Mouse (Mus musculus) ES-E14 (cell line): ENCODE data around the gene Xrcc6. TPM values are rescaled to one million over a fixed set of nuclear protein-coding genes. Genes with fewer than 3 reads are reported as not detected.
A peak's percentile ranks its signal among the peaks of the same experiment; 100 is the strongest.

ENCODE experiments used
- DNase-seq: peaks from one replicate; pipeline ENCODE4 v3.0.0-alpha.2; 2013; ENCODE audit warnings: low read depth, low spot score
- H3K27ac ChIP-seq: 2 replicates; pipeline ENCODE4 v1.5.1; 2012; ENCODE audit warnings: low read depth, mild to moderate bottlenecking, low read length, moderate library complexity, mixed read lengths; ENCODE audit not compliant: poor library complexity, insufficient read depth, severe bottlenecking
- H3K36me3 ChIP-seq: 2 replicates; pipeline ENCODE4 v1.6.1; 2012; ENCODE audit warnings: mild to moderate bottlenecking, low read length, moderate library complexity, mixed read lengths; ENCODE audit not compliant: control insufficient read depth, poor library complexity, insufficient read depth, severe bottlenecking
- H3K4me1 ChIP-seq, 2 experiments: fragments of 150-350 bp in 1 of 2; sonication (generic) in 1 of 2; 2 replicates each; pipeline ENCODE4 v1.6.1; 2012; ENCODE audit warnings: low read length in 2 of 2, mild to moderate bottlenecking in 1 of 2, mixed read lengths in 1 of 2; ENCODE audit not compliant: control insufficient read depth in 2 of 2, insufficient read depth in 2 of 2, poor library complexity in 1 of 2
- H3K4me3 ChIP-seq, 2 experiments: fragments of 150-350 bp in 1 of 2; sonication (generic) in 1 of 2; 2 replicates each; pipeline ENCODE4 v1.5.1; 2012; ENCODE audit warnings: low read length in 2 of 2, low read depth in 1 of 2, mild to moderate bottlenecking in 1 of 2, mixed read lengths in 1 of 2; ENCODE audit not compliant: insufficient read depth in 1 of 2, poor library complexity in 1 of 2, severe bottlenecking in 1 of 2
- H3K9ac ChIP-seq: 2 replicates; pipeline ENCODE4 v1.6.1; 2012; ENCODE audit warnings: low read depth, mild to moderate bottlenecking, low read length, mixed read lengths; ENCODE audit not compliant: poor library complexity, insufficient read depth, severe bottlenecking
- H3K9me3 ChIP-seq: fragments of 150-350 bp; sonication (generic); 2 replicates; pipeline ENCODE4 v1.6.1; 2012; ENCODE audit warnings: low read depth, mild to moderate bottlenecking, low read length; ENCODE audit not compliant: control insufficient read depth, insufficient read depth
- CHD2 ChIP-seq: IDR thresholded peaks from 2 replicates; pipeline ENCODE4 v1.6.1; 2014; ENCODE audit warnings: mild to moderate bottlenecking, low read depth, low read length, inconsistent platforms
- HCFC1 ChIP-seq: IDR thresholded peaks from 2 replicates; pipeline ENCODE4 v1.6.1; 2012; ENCODE audit warnings: low read length, inconsistent platforms, borderline replicate concordance; ENCODE audit not compliant: insufficient read depth
- MAFK ChIP-seq: IDR thresholded peaks from 2 replicates; pipeline ENCODE4 v1.6.1; 2014; ENCODE audit warnings: mild to moderate bottlenecking, low read depth, low read length, inconsistent platforms; ENCODE audit not compliant: insufficient read depth
- ZC3H11A ChIP-seq: IDR thresholded peaks from 2 replicates; pipeline ENCODE4 v1.6.1; 2012; ENCODE audit warnings: low read depth, mild to moderate bottlenecking, inconsistent platforms, low read length, borderline replicate concordance
- ZNF384 ChIP-seq: IDR thresholded peaks from 2 replicates; pipeline ENCODE4 v1.6.1; 2012; ENCODE audit warnings: low read depth, low read length, inconsistent platforms
- in situ Hi-C, 2 experiments: fragments of 600-800 bp; cut with MboI; formaldehyde crosslinking; loops; one replicate each; pipeline ENCODE4 v1.15.1; 2025; ENCODE audit warnings: low sequenced_read_pairs in 2 of 2, inconsistent platforms in 1 of 2; ENCODE audit not compliant: unreplicated experiment in 2 of 2
- total RNA-seq: library from RNA; depleted of rRNA; stranded (reverse); fragments of 300-350 nt; gene quantifications from 2 replicates; pipeline ENCODE4 v1.2.3, GENCODE M21; 2012; rRNA removed

Xrcc6 gene
- 69.1 and 84.6 TPM in 2 replicates for total RNA-seq

DNA sequence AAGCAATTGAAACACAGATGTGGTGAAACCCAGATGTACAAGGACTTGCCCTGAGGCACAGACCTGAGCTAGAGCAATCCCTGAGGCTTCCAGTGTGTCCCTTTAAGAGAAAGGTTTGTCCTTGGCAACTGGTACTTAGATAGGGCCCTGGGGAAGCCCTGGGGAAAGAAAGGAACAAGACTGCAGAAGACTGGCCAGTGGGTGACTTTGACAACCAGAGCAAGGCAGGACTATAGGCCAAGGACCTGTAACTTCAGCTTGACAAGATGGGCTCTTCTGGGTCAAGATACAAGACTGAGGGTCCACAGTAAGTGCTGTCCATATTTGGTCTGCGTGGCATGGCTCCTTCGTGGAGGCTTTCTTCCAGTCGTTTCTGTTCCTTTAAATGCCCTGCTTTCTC lies at the start of gene Xrcc6:
Gene Xrcc6, plus strand, starts transcription at position 190 of the 400 bp plus-strand sequence.
- in situ Hi-C loops = loop anchor here in 1 of 2 experiments (5.0 kb wide), 1 partner anchor 35 kb away; no protein-coding TSS in a partner anchor

DNA sequence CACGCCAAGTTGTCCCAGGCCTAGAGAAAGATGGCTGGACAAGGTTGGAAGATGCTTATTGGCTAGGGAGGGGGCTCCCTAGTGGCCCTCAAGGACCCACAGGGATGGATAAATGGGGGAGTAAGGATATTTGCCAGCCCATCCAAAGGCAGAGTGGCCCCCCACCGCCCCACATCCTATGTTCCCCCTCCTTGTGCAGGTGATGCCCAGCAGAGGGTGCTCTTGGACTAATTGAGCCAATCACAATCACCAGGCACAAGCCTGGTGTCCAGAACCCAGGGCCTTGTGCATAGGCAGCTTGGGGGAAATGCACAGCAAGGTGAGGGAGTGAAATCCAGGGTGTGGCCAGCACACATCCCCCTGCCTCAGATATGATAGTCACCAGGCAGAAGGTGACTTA lies 49.4 kb upstream of the Xrcc6 start:
- no peak for DNase-seq
- Histone ChIP-seq H3K4me3 (no peak overlapping the region), H3K9ac (no peak overlapping the region), H3K27ac (no peak overlapping the region), H3K36me3 (no peaks in the 10 kb centered on the region), H3K4me1 (peaks cover 0 to 10% of the 10 kb centered on the region in 2 experiments; a peak in 1 of 4 replicates), H3K9me3 (no peaks in the 10 kb centered on the region)
- TF ChIP-seq ZC3H11A (peak; percentile 55; the same call in 1 of the 2 replicates), MAFK (no peak), ZNF384 (no peak), HCFC1 (no peak), CHD2 (no peak)
- in situ Hi-C loops = no loop called here

More for the DNA sequence above, at the start of gene Xrcc6:
- no peaks in the 10 kb centered on the region for H3K9me3 ChIP-seq
- no peak within 1 kb of the TSS for H3K27ac ChIP-seq
- no peak for DNase-seq
- peaks cover 0 to 3% of the 10 kb centered on the region in 2 experiments; a peak in 1 of 4 replicates for H3K4me1 ChIP-seq
- H3K4me3 ChIP-seq = no peak within 1 kb of the TSS
- TF ChIP-seq MAFK = no peak
- TF ChIP-seq CHD2 = no peak
- no peak for TF ChIP-seq HCFC1
- no peak for TF ChIP-seq ZC3H11A
- no peak for TF ChIP-seq ZNF384
- H3K36me3 ChIP-seq = no peaks in the 10 kb centered on the region
- H3K9ac ChIP-seq = no peak within 1 kb of the TSS

DNA sequence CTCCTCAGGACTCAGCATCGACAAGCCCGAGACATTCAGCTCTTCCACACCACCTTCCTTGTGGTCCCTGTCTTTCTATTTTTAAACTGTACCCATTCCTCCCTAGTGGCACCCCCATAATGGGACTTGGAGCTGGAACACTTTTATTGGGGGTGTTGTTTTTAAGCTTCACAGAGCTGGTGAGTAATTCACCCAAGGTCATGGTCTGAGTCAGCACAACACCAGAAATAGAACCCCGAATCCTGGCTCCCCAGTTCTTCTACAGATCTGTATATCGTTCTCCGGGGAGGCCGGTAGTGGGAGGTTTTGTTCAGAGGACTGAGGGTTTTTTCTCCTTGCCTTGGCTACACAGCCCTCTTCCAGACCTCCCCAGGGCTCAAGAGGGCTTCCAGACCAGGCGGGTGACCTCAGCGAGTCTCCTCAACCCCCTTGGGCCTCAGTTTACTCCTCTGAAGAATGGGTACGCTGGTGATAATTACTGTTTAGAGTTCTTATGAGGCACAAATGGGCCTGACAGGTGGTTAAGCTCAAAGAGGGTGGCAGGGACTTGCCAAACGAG lies 48.4 kb upstream of the Xrcc6 start:
- TF ChIP-seq HCFC1 = no peak
- Histone ChIP-seq H3K27ac (no peak overlapping the region), H3K36me3 (no peaks in the 10 kb centered on the region), H3K9me3 (no peaks in the 10 kb centered on the region), H3K9ac (no peak overlapping the region), H3K4me1 (peaks cover 0 to 10% of the 10 kb centered on the region in 2 experiments; a peak in 1 of 4 replicates), H3K4me3 (no peak overlapping the region)
- DNase-seq = no peak
- in situ Hi-C loops = no loop called here

DNA sequence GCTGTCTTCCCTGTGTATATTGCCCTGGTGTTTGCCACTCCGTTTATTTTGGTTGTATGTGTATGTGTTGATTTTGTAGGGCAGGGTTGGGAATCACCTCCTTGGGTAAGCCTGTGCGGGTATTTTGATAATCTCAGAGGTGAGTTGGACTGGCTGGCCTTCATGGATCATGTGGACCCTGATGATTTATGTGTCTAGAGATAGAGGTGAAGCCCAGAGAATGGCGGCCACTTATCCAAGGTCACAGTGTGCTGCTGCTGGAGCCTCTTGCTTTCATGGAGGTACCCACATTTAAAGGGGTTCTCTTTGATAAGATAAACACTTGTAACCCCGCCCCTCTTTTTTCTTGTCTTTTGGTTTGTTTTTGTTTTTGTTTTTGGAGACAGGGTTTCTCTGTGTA lies 47.9 kb upstream of the Xrcc6 start:
- in situ Hi-C loops = no loop called here
- peaks cover 0 to 10% of the 10 kb centered on the region in 2 experiments; a peak in 1 of 4 replicates for H3K4me1 ChIP-seq
- TF ChIP-seq ZNF384 (no peak), ZC3H11A (no peak), HCFC1 (no peak), CHD2 (no peak), MAFK (no peak)

DNA sequence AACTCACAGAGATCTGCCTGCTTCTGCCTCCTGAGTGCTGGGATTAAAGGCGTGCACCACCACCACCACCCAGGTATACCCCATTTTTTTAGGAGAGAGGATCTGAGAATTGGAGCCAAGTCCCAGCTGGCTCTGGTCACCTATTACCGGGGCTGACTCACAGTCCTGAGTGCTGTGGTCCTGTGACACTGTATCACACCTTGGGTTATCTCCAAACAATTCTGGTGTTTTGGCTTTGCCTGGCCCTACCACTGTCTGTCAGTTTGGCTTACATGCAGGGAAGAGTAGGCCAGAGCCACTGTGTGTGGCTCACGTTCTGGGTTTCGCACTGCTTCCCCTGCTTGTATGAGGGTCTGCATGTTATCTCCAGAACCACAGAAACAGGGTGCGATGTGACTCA lies 47.4 kb upstream of the Xrcc6 start:
- Histone ChIP-seq H3K9ac (no peak overlapping the region), H3K4me3 (no peak overlapping the region), H3K27ac (no peak overlapping the region), H3K4me1 (peaks cover 0 to 10% of the 10 kb centered on the region in 2 experiments; a peak in 1 of 4 replicates), H3K9me3 (no peaks in the 10 kb centered on the region), H3K36me3 (no peaks in the 10 kb centered on the region)
- TF ChIP-seq ZNF384 = no peak
- in situ Hi-C loops = no loop called here
- DNase-seq = no peak

More for the DNA sequence above, 47.9 kb upstream of the Xrcc6 start:
- H3K9ac ChIP-seq = no peak overlapping the region
- H3K9me3 ChIP-seq = no peaks in the 10 kb centered on the region
- no peak for DNase-seq
- no peak overlapping the region for H3K27ac ChIP-seq
- H3K36me3 ChIP-seq = no peaks in the 10 kb centered on the region
- no peak overlapping the region for H3K4me3 ChIP-seq
